Mouse (Mus musculus) brain, adult 2 months (tissue): ENCODE measurements around the gene Zpbp2.

ENCODE experiments used
- DNase-seq: peaks from one replicate; pipeline ENCODE4 v3.0.0; 2011; ENCODE audit warnings: low read depth, low spot score

Gene Zpbp2

DNA sequence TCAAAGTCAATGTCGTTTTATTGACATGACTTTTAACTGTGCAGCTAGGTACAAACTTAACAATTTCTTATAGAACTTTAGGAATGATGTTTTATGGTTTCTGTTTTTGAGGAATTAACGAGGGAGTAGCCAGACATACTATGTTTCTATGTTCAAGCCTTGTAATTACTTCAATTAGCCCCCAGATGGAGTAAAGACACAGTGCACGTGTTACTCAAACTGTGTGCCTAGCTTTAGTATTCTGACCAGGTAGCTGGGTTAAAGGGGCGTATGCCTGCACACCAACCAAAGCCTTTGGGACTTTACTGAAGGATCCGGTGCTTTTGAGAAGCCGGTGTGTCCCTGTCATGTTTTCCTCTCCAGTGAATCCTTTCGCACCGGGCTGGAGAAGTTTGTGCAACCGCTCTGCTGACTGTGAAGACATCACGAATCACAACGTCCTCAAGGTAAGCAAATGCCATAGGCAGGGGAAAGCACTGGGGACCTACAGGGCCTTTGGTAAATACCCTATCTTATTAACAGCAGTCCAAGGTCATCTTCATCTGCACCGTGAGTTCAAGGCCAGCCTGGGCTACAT, 4.3 kb downstream of the Zpbp2 start:
- DNase-seq, result no peak

DNA sequence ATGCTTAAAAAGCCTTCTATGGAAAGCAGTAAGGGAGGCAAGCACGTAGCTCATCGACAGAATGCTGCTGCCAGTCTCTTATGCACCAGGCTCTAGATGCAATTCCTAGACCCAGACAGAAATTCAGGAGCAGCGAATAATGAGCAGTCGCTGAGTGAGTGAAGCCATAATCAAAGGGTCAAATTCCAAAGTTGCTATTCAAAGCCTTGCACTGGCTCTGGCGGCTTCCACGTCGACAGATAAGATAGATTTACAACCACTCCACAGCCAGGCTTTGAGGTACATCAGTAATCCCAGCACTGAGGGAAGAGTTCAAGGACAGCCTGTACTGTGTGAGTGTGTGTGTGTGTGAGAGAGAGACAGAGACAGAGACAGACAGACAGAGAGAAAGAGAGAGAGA, 10.0 kb downstream of the Zpbp2 start:
- no peak for DNase-seq

DNA sequence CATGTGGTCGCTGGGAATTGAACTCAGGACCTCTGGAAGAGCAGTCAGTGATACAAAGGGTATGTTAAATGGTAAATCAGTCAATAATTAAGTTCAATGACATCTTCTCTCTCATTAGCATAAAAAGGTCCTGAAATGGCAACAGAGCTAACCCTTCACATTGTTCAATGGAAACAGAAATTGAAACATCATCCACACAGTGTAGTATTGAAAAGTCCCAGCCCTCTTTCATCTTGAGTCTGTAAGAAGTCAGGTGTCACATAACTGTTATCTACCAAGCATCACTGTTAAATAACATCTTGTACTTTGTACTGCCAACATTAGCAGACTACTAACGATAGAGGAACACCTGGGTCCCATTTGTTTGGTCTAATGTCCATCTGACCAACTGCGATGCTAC, 12.1 kb downstream of the Zpbp2 start:
- DNase-seq, result no peak

DNA sequence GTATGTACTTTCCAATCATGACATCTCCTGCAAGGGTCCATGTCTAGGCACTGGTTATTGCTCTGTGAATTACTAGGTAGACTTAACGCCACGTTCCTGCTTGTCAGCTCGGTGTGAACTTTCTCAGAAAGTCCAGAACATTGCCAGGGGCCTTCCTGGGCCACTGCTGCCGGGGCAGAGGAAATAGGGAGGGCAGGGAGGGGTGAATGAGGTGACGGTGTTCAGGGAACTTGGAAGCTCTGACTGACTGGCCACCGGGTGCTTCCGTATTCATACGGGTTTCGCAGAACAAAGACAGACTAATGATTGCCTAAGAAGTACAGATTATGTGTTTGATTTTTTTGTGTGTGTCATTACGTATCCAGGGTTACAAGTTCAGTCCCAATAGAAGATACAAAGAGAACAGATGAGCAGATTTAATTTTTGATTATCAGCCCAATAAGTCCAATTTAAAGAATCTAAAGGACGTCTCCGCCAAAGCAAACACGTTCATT, 13.1 kb downstream of the Zpbp2 start:
- DNase-seq, result no peak

DNA sequence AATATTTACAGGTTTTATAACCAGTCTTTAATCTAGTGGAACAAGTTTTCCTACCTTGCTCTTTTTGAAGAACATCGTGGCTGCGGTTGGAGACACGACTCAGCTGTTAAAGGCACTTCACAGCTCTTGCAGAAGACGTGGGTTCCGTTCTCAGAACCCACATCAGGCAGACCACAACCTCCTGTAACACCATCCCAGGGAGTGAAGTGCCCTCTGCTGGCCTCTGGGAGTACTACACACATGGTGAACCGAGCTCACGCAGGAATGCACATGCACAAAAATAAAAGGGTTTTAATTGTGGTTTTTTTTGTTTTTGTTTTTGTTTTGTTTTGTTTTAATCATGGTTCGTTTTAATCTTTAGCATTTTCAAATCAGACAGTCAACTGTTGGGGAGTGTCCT, 17.4 kb downstream of the Zpbp2 start:
- no peak for DNase-seq

DNA sequence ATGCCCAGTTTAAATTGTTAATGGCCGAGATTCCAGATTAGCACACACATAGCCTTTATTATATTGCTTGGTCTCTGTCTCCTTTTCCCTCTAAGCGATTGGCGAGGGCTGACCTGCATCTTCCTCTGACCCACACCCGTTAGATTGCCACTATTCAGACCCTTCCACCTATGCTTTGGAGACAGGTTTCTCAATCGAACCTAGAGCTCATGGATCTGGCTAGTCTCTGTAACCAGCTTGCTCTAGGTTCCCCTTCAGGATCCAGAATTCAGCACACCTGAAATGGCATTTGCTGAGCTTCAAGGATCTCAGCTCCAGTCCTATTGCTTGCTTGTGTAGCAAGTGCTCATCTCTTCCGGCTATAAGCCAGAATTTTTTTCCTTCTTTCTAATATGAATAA, 18.6 kb downstream of the Zpbp2 start:
- DNase-seq, result no peak

DNA sequence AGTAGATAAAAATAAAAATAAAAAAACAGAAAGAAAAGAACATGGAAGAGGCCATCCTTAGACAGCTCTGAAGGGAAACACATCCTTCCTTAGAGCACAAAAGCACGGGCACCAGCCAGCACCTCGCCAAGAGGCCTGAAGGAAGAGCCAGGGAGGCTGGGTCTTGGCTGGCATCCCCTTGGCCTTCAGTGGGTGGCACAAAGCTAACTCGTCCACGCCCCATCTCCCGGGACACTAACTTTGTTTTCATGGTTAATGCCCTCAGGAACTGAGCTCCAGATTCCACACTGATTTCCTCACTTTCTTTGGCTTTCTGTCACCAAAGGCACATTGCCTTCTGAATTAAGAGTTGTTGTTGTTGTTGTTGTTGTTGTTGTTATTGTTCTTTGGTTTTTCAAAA, 26.9 kb downstream of the Zpbp2 start:
- DNase-seq, result no peak

DNA sequence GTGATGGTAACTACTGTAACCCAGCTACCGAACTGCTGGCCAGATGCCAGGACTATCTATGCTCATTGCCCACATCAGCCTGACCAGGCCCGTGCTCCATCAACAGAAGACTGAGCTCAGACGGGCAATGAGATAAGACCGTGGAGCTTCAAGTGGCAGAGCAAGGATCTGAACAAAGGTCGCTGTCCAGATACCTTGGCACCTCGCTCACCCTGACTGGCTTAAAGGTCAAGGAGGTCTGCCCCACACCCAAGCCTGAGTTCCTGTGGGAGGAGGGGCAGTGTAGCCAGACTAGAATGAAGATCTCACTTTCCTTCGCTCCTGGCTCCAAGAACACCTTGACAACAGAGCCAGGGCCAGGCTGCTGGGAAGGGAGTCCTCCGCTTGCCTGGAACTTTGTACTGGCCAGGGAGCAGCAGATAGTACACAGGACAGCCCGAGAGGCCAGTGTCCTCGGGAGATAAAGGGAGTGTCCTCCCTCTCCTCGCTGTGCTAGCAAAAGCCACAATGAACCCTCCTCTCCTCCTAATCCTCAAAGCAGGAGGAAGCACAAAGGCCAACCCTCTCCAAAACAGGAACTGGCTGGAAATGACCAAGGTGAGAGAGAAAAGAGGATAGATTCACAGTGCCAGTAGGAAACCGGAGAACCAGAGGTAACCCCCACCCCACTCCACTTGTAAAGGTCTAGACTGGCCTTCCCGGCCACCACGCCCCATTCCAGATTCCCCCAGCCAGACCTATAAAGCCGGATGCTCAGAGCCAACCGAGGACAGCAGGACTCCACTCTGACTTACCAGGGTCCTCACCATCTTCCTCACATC, 29.6 kb downstream of the Zpbp2 start:
- DNase-seq, result no peak

DNA sequence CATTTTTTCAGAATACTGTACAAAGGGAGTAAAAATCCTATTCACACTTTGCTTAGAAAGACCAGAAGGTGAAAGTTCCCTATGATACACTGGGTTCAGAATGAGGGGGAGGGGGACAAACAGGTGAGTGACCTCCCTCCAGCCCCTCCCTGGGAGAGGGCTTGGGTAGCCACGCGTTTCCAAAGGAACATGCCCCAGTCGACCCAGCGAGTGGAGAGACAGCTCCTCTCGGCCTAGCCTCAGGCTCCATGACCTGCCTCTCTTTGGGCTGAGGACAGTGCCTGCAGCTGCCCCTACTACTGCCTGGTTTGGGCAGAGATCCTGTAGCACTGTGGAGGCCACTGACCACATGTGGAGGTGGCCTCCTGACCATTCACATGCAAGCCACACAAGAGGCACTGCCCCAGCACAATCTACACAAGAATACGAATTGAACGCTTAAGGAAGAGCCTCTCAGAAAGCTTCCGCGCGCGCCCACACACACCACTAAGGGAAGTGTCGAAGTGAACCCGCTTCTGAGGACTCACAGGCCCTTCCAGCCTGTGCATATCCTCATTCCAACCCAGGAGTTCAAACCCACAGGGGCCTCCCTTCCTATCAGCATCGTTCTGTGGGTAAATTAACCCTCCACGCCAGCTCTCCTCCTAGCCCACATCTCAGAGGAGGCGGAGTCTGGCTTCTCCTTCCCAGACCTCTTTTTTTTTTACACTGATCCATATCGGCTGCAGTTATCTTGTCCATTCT, 30.6 kb downstream of the Zpbp2 start:
- DNase-seq, result no peak

DNA sequence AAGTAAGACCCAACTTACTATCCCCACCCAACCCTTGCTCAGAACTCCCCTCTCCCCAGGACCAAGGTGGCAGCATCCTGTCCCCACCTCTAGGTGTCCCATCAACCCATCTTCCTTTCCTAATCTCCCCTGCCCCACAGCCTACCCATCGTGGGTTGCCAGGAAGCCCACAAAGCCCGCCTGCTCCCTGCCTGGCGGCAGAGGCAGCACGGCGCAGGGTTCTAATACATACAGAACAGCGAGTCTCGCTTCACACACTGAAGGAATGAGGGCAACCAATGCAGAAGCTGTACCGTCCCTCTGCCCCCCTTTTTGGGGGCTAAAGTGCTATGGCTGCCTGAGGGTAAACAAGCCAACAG, 31.1 kb downstream of the Zpbp2 start:
- DNase-seq, result no peak

DNA sequence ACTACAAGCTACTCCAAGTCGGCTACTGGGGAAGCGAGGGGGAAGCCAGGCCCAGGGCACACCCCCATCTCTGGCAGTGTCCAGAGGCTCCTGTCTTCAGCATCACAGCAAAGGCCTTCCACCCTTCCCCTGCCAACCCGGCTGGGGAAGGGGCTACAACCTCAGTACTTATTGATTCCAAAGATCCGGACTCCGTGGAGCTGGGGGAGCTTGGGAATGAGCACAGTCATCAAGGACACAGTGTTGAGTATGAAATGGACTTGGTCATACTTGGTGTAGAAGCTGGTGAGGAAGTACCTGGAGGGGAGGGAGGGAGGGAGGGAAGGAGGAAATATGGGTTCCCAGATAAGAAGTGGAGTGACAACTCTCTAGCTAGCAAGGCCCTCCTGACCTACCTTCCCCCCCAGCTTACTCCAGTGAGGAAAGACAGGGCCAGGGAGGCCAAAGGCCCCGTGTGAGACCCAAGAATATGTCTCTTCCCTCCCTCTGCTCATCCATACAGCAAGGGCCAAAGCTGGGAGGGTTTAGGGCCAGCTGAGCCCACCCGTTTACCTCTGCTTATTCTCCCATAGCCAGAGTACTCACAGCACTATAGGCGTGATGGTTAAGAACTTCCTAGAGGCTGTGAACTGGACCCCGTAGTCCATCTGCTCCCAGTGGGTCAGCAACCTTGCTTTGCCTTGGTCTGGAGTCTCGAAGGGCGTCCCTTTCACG, 31.8 kb downstream of the Zpbp2 start:
- no peak for DNase-seq

DNA sequence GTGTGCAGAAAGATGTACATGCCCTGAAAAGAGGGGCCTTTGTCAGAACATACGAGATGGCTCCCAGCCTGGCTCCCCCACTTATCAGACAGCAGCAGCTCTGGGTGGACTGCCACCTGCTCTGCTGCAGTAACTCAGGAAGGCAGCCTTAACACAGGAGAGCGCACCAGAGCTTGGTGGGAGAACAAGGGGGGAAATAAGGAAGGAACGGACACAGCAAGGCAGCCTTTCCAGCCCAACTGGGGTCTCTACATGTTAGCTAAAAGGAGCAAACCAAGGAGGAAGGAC, 32.3 kb downstream of the Zpbp2 start:
- no peak for DNase-seq

DNA sequence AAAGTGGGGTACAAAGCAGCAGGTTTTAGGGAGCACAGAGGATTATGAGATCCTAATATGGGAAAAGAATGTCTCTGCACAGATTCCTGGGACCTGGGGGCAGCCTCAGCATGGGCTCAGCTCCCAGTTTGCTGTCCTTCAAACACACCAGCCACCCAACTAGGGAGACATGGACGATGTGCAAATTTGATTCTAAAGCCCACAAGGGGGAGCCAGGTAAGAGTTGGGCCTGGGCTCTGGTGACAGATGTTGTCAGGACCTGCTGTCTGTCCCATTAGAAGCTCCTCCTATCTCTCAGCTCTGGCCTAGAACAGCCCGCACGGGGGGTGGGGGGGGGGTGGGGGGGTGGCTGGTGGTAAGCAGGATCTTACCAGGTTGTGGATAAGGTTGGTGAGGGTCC, 32.7 kb downstream of the Zpbp2 start:
- DNase-seq, result no peak

DNA sequence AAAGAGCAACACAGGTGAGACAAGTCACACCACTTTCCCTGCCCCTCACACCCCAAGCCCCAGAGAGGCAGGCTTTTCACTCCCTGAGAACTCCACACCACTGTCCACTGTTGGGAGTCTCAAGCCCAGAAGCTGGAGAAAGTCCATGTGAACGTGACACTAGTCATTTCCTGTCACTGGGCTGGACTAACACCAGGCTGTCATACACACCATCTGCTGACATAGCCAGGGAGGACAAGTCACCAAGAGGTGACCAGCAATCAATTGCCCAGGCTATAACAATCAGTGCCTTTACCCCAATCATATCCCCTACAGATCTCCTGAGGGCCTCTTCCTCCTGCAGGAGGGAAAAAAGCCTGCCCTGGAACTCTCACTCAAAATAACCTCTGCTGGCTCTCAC, 33.2 kb downstream of the Zpbp2 start:
- no peak for DNase-seq

DNA sequence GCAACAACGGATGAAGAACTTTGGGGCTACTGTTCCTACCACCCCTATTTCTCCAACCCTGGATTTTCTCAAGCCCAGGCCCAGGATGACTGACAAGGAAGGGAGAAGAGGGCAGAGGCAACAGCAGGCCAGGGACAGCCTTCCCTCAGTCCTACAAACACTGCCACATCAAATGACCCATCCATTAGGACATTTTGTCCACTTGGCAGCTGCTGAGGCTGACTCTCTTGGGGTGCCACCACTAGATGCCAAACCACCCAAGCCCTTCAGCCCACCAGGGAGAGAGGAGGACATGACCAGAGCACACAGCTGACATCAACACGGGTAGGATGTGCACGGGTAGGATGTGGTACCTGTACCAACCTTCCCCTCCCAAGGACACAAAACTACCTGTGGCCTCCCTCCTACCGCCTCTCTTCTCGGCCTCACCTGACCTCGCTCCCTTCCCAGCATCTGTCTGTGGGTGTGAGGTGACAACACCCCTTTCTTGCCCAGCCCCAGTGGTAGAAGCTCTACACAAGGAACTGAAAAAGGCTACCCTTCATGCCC, 33.8 kb downstream of the Zpbp2 start:
- no peak for DNase-seq

DNA sequence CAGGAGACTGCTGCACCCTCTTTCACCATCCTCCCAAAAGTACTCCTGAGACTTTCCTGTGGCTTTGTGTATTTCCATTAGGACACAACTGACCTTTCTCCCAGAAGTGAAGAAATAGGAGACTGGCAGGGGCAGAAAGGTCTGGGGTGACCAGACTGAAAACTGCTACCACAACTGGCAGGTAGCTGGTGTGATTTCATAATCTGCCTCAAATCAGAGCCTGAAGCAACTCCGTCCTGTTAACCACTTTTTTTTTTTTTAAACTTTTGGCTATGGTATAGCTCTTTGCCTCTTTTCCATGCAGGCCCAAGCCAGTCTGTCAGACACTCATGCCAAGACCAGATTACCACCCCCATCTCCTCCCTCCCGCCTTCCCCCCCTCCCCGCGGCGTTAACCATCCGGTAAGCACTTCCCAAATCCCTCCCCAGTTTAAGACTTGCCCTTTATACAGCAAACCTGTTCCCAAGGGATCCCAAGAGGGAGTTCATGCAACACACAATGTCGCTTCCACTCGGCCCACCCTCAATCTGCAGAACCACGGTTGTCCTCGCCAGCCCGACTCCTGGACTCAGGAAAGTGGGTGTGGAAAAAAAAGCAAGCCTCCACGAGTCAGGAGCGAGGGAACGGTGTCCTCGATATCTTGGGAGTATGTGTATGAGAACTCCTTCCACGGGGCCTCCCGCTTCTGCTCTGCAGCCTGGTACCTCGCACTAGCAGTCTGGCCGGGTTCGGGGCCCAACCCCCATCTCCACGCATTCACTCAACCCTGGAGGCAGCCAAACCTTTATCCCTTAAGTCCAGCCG, 35.4 kb downstream of the Zpbp2 start:
- peak; percentile 12 for DNase-seq

DNA sequence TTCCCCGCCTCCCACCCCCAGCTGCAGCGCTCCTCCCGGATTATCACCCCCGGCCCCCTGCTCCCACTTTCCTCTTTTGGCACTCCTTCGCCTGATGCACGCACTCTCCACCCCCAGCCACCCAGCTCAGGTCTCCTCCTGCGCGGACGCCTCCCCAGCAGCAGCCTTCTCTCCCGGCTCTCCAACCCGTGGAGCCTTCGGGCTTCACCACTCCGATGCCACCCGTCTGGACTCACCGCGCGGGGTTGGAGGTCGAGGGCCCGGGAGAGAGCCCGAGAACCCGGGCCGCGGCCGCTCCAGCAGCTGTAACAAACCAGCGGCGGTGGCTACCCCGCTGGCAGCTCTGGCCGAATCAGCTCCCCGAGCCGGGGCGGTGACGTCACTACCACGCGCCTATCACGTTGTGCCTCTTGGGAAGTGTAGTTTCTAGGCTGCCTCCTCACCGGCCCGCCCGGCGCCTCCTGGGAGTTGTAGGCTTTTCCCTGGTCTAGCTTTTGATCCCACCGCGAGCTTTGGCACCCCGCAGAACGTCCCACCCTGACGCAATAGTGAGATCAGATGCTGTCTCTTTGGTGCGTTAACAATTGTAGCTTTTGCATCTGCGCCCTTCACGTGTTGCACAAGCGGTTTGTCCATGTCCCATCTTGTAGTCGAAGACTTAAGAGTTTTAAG, 36.1 kb downstream of the Zpbp2 start, which contains the start of gene Ormdl3:
Gene Ormdl3 (minus strand): TSS at position 477 of the 672 bp plus-strand sequence.
- DNase-seq, result peak; percentile 98

DNA sequence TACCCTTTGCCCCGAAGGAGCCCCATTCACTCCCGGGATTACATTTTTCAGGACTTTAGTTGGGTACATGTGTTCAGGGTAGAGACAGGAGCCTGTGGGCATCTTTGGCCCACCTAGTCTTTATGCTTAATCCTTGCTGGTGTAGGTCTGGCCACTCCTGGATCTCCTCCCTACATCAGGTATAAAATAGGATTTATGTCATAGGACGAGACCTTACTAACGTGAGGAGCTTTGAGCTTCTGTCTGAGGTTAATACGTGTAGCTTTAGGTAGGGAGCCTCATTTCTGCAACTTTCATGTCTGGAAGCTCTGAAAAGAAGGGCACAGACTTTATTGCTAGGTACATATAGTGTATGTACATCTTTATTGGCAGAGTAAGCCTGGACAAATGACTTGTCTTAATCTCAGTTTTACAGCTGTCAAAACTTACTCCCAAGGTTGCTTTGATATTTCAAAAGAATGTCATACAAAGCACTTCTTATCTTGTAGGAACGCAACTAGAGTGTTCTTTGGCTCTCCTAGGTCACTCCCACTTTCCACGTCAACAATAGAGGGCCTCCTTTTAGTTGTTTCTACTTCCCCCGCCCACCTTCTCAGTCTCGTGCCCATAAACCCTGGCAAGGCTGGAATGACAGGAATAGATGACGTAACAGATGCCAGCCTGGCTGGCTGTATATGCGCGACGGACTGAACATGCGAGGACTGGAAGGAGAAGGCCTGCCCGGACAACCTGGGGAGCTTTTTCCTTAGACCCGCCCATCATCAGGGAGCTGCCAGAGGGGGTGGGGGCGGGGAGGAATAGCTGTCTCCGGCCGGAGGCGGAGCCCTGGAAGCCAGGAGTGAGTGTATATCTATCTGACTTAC, 37.0 kb downstream of the Zpbp2 start:
- DNase-seq, result peak; percentile 66

DNA sequence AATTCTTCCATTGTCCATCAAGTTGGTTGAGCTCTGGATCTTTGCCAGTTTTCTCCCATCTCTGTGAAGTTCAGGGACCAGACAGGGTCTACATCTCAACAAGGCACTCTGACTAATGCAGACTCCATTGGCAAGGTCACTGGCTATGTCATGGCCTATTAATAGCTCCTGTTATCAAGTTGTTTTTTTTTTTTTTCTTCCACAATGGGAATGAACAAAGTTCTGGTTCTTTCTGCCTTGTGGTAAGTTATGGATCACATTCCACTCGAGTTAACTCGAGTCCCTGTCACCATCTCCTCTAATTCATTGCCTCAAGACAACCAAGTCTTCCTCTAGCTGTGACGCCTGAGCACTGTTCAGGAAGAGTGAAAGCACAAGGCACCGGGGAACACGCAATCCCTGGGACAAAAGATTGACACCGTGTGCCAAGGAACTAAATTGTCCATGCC, 38.0 kb downstream of the Zpbp2 start:
- DNase-seq, result no peak
